Comparison of ENCODE assay signal across 23 mouse cellular contexts in genomic region chr8:57480606-57481005, GRCm38 (mm10). TPM values are rescaled to one million over a fixed set of nuclear protein-coding genes. Genes with fewer than 3 reads are reported as not detected.
DNase-seq lines count a peak whose midpoint lies in the region; TF ChIP-seq lines count a peak whose summit lies in the region.
"Had no signal": no experiment of that assay in that cellular context is flagged by ENCODE, and none has a peak within 500 bp of the region (broad histone marks: within the 10 kb centered on the region; RNA-seq: fewer than 3 reads in every experiment).

No protein-coding gene starts in this region.

- H3K9me3 ChIP-seq in ES-Bruce4 (replicated peaks; ENCODE audit: control insufficient read depth, insufficient read depth, low read length, poor library complexity, severe bottlenecking): no peaks in the 10 kb centered on the region
- H3K9me3 ChIP-seq: embryonic facial prominence, embryonic 13.5 days; embryonic facial prominence, embryonic 15.5 days; forebrain, embryonic 10.5 days; forebrain, embryonic 12.5 days; G1E had no signal

- peaks cover 25% of the 10 kb centered on the region for H3K36me3 ChIP-seq in ES-Bruce4 (ENCODE audit: control insufficient read depth, insufficient read depth, low read length, poor library complexity, severe bottlenecking)

- no peaks in the 10 kb centered on the region for H3K27me3 ChIP-seq in ES-Bruce4 (ENCODE audit: control insufficient read depth, insufficient read depth, low read length, poor library complexity, severe bottlenecking)
- H3K27me3 ChIP-seq: embryonic facial prominence, embryonic 13.5 days; embryonic facial prominence, embryonic 15.5 days; forebrain, embryonic 12.5 days; Patski had no signal

- no peak overlapping the region for H3K9ac ChIP-seq in ES-Bruce4 (ENCODE audit: low read depth, poor library complexity, severe bottlenecking)
- H3K9ac ChIP-seq: embryonic facial prominence, embryonic 13.5 days; embryonic facial prominence, embryonic 15.5 days; forebrain, embryonic 12.5 days had no signal

- no peak overlapping the region for H3K4me3 ChIP-seq in ES-Bruce4 (ENCODE audit: low read depth, low read length)
- H3K4me3 ChIP-seq: embryonic facial prominence, embryonic 13.5 days; embryonic facial prominence, embryonic 15.5 days; erythroblast, embryonic 14.5 days; forebrain, embryonic 10.5 days; forebrain, embryonic 12.5 days had no signal

- no peaks in the 10 kb centered on the region for H3K4me1 ChIP-seq in ES-Bruce4 (ENCODE audit: control insufficient read depth, insufficient read depth, low read length)

- TF ChIP-seq CTCF in ES-Bruce4 (IDR thresholded peaks at IDR 0.05; ENCODE audit: low read depth, low read length): no peak

- peak; percentile 85 for DNase-seq in R1 (ENCODE audit: low read depth, low spot score)
- peak; percentile 10 for DNase-seq in mesoderm, embryonic 11.5 days (ENCODE audit: low read depth, low spot score)
- DNase-seq in thymus, postnatal 10 days (ENCODE audit: low spot score in 2 of 2): no peak
- no peak for DNase-seq in ovary, postnatal 36 days (ENCODE audit: low spot score)
- DNase-seq: adrenal gland, adult 8-10 months; adrenal gland, postnatal 14 days; adrenal gland, postnatal 36 days; cerebellum, adult 11-12 months; cerebellum, adult 2 months; cerebellum, adult 9-10 months; cerebellum, postnatal 14 days; cerebellum, postnatal 36 days; embryo, embryonic 11 days had no signal

- peak overlapping the region; percentile 19; the same call in 1 of the 2 replicates for H3K27ac ChIP-seq in ES-Bruce4 (ENCODE audit: insufficient read depth, low read length)
- H3K27ac ChIP-seq: embryonic facial prominence, embryonic 13.5 days; embryonic facial prominence, embryonic 15.5 days; forebrain, embryonic 10.5 days; forebrain, embryonic 12.5 days had no signal

- no peak for TF ChIP-seq POLR2A in ES-Bruce4 (IDR thresholded peaks at IDR 0.05; ENCODE audit: insufficient read depth, low read length)

- TF ChIP-seq EP300 in ES-Bruce4 (IDR thresholded peaks at IDR 0.05; ENCODE audit: insufficient read depth, low read depth, low read length): no peak

RNA-seq across cellular contexts. Expression of gene Sap30, which starts 7.1 kb away (rescaled TPM):
- polyA plus RNA-seq in ES-Bruce4 (2011; ENCODE audit: insufficient read depth, insufficient read length, low read depth, missing spikeins): 52.5 and 63.5 TPM in 2 replicates

RNA-seq across cellular contexts. Expression of gene Scrg1, which starts 24.9 kb away (rescaled TPM):
- not detected in 2 replicates for polyA plus RNA-seq in ES-Bruce4 (2011; ENCODE audit: insufficient read depth, insufficient read length, low read depth, missing spikeins)
- polyA plus RNA-seq: activated CD4-positive, CD25-positive, alpha-beta regulatory T cell, adult 4 months; C2C12; erythroblast, embryonic 14.5 days; forebrain, embryonic 10.5 days; G1E; Patski had no signal

RNA-seq across cellular contexts. Expression of gene Hmgb2, which starts 31.1 kb away (rescaled TPM):
- polyA plus RNA-seq in ES-Bruce4 (2011; ENCODE audit: insufficient read depth, insufficient read length, low read depth, missing spikeins): 235 and 249 TPM in 2 replicates

Comparison
In these comparisons a context has a peak if more than half of its experiments do, and no peak if none do; other contexts are left out.
1. DNase-seq: peak in R1 (single experiment) and mesoderm, embryonic 11.5 days (single experiment); none in thymus, postnatal 10 days (0 of 2) and ovary, postnatal 36 days (single experiment).